In the genomic region with DNA sequence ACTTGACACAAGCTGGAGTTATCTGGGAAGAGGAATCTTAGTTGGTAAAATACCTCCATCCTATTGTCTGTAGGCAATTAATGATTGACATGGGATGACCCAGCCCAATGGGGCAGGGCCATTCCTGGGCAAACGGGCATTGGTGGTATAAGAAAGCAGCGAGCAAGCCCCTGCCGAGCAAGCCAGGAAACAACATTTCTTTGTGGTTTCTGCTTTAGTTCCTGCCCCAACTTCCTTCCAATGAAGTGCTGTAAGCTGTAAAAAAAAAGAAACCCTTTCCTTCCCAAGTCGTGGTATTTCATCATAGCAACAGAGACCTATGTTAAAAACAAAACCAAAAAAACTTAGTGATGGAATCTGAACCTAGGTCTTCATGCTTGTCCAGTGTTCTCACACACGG, we compare ENCODE assay signal across 18 mouse cellular contexts. TPM values are rescaled to one million over a fixed set of nuclear protein-coding genes. Genes with fewer than 3 reads are reported as not detected.
DNase-seq lines count a peak whose midpoint lies in the region; ATAC-seq lines count a peak whose summit lies in the region.
"Had no signal": no experiment of that assay in that cellular context is flagged by ENCODE, and none has a peak within 500 bp of the region (broad histone marks: within the 10 kb centered on the region; RNA-seq: fewer than 3 reads in every experiment).

No protein-coding gene starts in this region.

- no peak overlapping the region for H3K4me3 ChIP-seq in macrophage (ENCODE audit: inconsistent target)
- H3K4me3 ChIP-seq: heart, embryonic 13.5 days; left cerebral cortex, adult 2 months; midbrain, embryonic 13.5 days had no signal

- H3K27ac ChIP-seq in macrophage, result peak overlapping the region; percentile 82
- H3K27ac ChIP-seq: heart, embryonic 13.5 days; left cerebral cortex, adult 2 months; midbrain, embryonic 13.5 days had no signal

- no peaks in the 10 kb centered on the region for H3K36me3 ChIP-seq in macrophage (ENCODE audit: inconsistent target)
- H3K36me3 ChIP-seq: heart, embryonic 13.5 days; midbrain, embryonic 13.5 days had no signal

- DNase-seq in lung, postnatal 36 days, result peak; percentile 34
- DNase-seq in lung, postnatal 25 days (ENCODE audit: low spot score), result no peak
- peak; percentile 42 for DNase-seq in thymus, postnatal 25 days
- DNase-seq in right cerebral cortex, adult 18-20 months, result no peak
- no peak for DNase-seq in neural tube, embryonic 10.5 days (ENCODE audit: extremely low spot score, low spot score)
- no peak for DNase-seq in retina, postnatal 1 day
- DNase-seq: adrenal gland, postnatal 10 days; cerebellum, adult 2 months; kidney, postnatal 25 days; lung, adult 18-20 months; right cerebral cortex, postnatal 4 days had no signal

- WGBS in macrophage (ENCODE audit: missing documents), result 3% methylated on average over 5 of the region's 5 CpGs

- H3K79me2 ChIP-seq in macrophage (ENCODE audit: inconsistent target), result no peaks in the 10 kb centered on the region

- ATAC-seq in hematopoietic stem cell, adult 5-6 weeks (replicated peaks in 1 of 2; ENCODE audit: insufficient read depth in 1 of 2, low FRiP score in 2 of 2, low TSS enrichment in 1 of 2, low read depth in 1 of 2, poor library complexity in 2 of 2, severe bottlenecking in 2 of 2), result peak; percentile 77 to 88
- ATAC-seq: Patski had no signal

RNA-seq across cellular contexts. Expression of gene Fchsd2, which starts 32.2 kb away (rescaled TPM):
- total RNA-seq in hematopoietic stem cell, adult 5-6 weeks (2017), result 136 and 172 TPM in 2 replicates
- total RNA-seq in macrophage (2018; cell fraction: chromatin; rRNA removed), result 1,000 to 10,000 TPM in 11 of 26 experiments, 100 to 1,000 TPM in 15; 302 to 5,659 (median 714) TPM
- 100 to 1,000 TPM in 4 of 26 experiments, 10 to 100 TPM in 22; 37.3 to 238 (median 64.3) TPM for total RNA-seq in macrophage (2018; cell fraction: cytosol; rRNA removed)
- total RNA-seq in macrophage (2018; cell fraction: nucleus; rRNA removed), result 1,000 to 10,000 TPM in 7 of 26 experiments, 100 to 1,000 TPM in 19; 113 to 3,470 (median 457) TPM
- polyA plus RNA-seq in macrophage (2018), result 39.2 to 50.7 TPM (median 43.9 TPM) in 3 replicates

RNA-seq across cellular contexts. Expression of gene P2ry2, which starts 47.8 kb away (rescaled TPM):
- total RNA-seq in hematopoietic stem cell, adult 5-6 weeks (2017), result 10.1 and 13.9 TPM in 2 replicates
- 100 to 1,000 TPM in 9 of 26 experiments, 10 to 100 TPM in 17; 15.2 to 495 (median 73.8) TPM for total RNA-seq in macrophage (2018; cell fraction: chromatin; rRNA removed)
- total RNA-seq in macrophage (2018; cell fraction: cytosol; rRNA removed), result 100 to 1,000 TPM in 2 of 26 experiments, 10 to 100 TPM in 17, 1 to 10 TPM in 7; 5.8 to 162 (median 14.2) TPM
- 100 to 1,000 TPM in 8 of 26 experiments, 10 to 100 TPM in 18; 12.4 to 280 (median 55.0) TPM for total RNA-seq in macrophage (2018; cell fraction: nucleus; rRNA removed)
- 8.0 to 11.7 TPM (median 9.1 TPM) in 3 replicates for polyA plus RNA-seq in macrophage (2018)
- polyA plus RNA-seq: neural tube, embryonic 14.5 days had no signal

Comparison
In these comparisons a context has a peak if more than half of its experiments do, and no peak if none do; other contexts are left out.
1. DNase-seq: peak in lung, postnatal 36 days (single experiment) and thymus, postnatal 25 days (single experiment); none in lung, postnatal 25 days (single experiment), right cerebral cortex, adult 18-20 months (single experiment), neural tube, embryonic 10.5 days (single experiment) and retina, postnatal 1 day (single experiment).